Mouse (Mus musculus) kidney, adult 2 months (tissue): ENCODE results near the gene Ptpn11. TPM values are rescaled to one million over a fixed set of nuclear protein-coding genes. Genes with fewer than 3 reads are reported as not detected.

Experiments used
- DNase-seq: peaks from one replicate; pipeline ENCODE4 v3.0.0; 2021
- H3K27ac ChIP-seq: fragments of 200-500 bp; 2 replicates; pipeline ENCODE4 v1.5.1; 2012; ENCODE audit warnings: low read depth, low read length, control low read depth, inconsistent platforms; ENCODE audit not compliant: insufficient read depth
- H3K27me3 ChIP-seq: fragments of 200-500 bp; replicated peaks from 2 replicates; pipeline ENCODE4 v1.6.1; 2012; ENCODE audit warnings: mild to moderate bottlenecking, moderate library complexity, low read length, inconsistent platforms; ENCODE audit not compliant: control insufficient read depth, insufficient read depth
- H3K36me3 ChIP-seq: fragments of 200-500 bp; 2 replicates; pipeline ENCODE4 v1.6.1; 2012; ENCODE audit warnings: mild to moderate bottlenecking, moderate library complexity, low read length, inconsistent platforms; ENCODE audit not compliant: control insufficient read depth, insufficient read depth
- H3K4me1 ChIP-seq: fragments of 200-500 bp; 2 replicates; pipeline ENCODE4 v1.6.1; 2011; ENCODE audit warnings: low read length; ENCODE audit not compliant: control insufficient read depth, insufficient read depth
- H3K4me3 ChIP-seq: fragments of 200-500 bp; 2 replicates; pipeline ENCODE4 v1.5.1; 2011; ENCODE audit warnings: mild to moderate bottlenecking, low read depth, low read length, control low read depth; ENCODE audit not compliant: insufficient read depth
- CTCF ChIP-seq: fragments of 200-500 bp; conservative IDR thresholded peaks from 2 replicates; pipeline ENCODE4 v1.5.1; 2011; ENCODE audit warnings: low read depth, mild to moderate bottlenecking, control low read depth, low read length, moderate library complexity, mixed read lengths; ENCODE audit not compliant: insufficient read depth, insufficient read length
- POLR2A ChIP-seq: fragments of 200-500 bp; IDR thresholded peaks from one replicate; pipeline ENCODE4 v1.6.1; 2011; ENCODE audit warnings: low read depth, low read length, control low read depth
- WGBS: fragments of 180-500 bp; shearing (Covaris S2); methylation state at CpG from one replicate; pipeline ENCODE4 v1.1.7; 2018; 5-methylcytosine and 5-hydroxymethylcytosine counted together
- polyA plus RNA-seq: library from polyadenylated mRNA; depleted of rRNA; stranded (reverse); fragments of >200 nt; gene quantifications from 2 replicates; pipeline ENCODE4 v1.2.3, GENCODE M21; 2012

Ptpn11 gene
- polyA plus RNA-seq, 1 experiment: 32.4 TPM

GRCm38 (mm10) chr5:121144441-121145238, 46.6 kb downstream of the Ptpn11 start:
- H3K36me3 ChIP-seq: peaks cover 1% of the 10 kb centered on the region; the same call in 1 of the 2 replicates
- H3K4me1 ChIP-seq: peaks cover 20% of the 10 kb centered on the region
- 52% methylated on average over 13 of the region's 13 CpGs for WGBS
- H3K4me3 ChIP-seq: no peak overlapping the region
- H3K27me3 ChIP-seq: no peaks in the 10 kb centered on the region
- TF ChIP-seq POLR2A (no peak), CTCF (no peak)
- no peak overlapping the region for H3K27ac ChIP-seq
- peak; percentile 72 for DNase-seq

- no peak for TF ChIP-seq POLR2A
- TF ChIP-seq CTCF: no peak
- Histone ChIP-seq H3K36me3 (peaks cover 1% of the 10 kb centered on the region; the same call in 1 of the 2 replicates), H3K4me3 (no peak overlapping the region), H3K27me3 (no peaks in the 10 kb centered on the region), H3K27ac (no peak overlapping the region), H3K4me1 (peaks cover 14% of the 10 kb centered on the region)
- 92% methylated on average over 14 of the region's 14 CpGs for WGBS
- DNase-seq: no peak
Measured at GRCm38 (mm10) chr5:121142431-121143119, 48.6 kb downstream of the Ptpn11 start.

GRCm38 (mm10) chr5:121140276-121140675, 50.9 kb downstream of the Ptpn11 start:
- DNase-seq: no peak
- Histone ChIP-seq H3K27me3 (no peaks in the 10 kb centered on the region), H3K4me1 (peaks cover 6% of the 10 kb centered on the region), H3K36me3 (peaks cover 5% of the 10 kb centered on the region; the same call in 1 of the 2 replicates), H3K4me3 (no peak overlapping the region), H3K27ac (no peak overlapping the region)
- WGBS: 72% methylated on average over 7 of the region's 7 CpGs
- TF ChIP-seq POLR2A: no peak
- TF ChIP-seq CTCF: no peak

- no peak for DNase-seq
- H3K4me3 ChIP-seq: no peak overlapping the region
- H3K27ac ChIP-seq: no peak overlapping the region
- no peak for TF ChIP-seq POLR2A
- TF ChIP-seq CTCF: no peak
- WGBS: 97% methylated on average over 8 of the region's 8 CpGs
- no peaks in the 10 kb centered on the region for H3K27me3 ChIP-seq
- H3K4me1 ChIP-seq: peaks cover 4% of the 10 kb centered on the region; the same call in 1 of the 2 replicates
- H3K36me3 ChIP-seq: peaks cover 5% of the 10 kb centered on the region
Measured at GRCm38 (mm10) chr5:121137125-121137524, 54.1 kb downstream of the Ptpn11 start.

GRCm38 (mm10) chr5:121131801-121132200, 59.4 kb downstream of the Ptpn11 start:
- Histone ChIP-seq H3K27ac (no peak overlapping the region), H3K4me3 (no peak overlapping the region), H3K36me3 (peaks cover 5% of the 10 kb centered on the region), H3K4me1 (peaks cover 7% of the 10 kb centered on the region; the same call in 1 of the 2 replicates), H3K27me3 (no peaks in the 10 kb centered on the region)
- DNase-seq: peak; percentile 51
- no peak for TF ChIP-seq POLR2A
- TF ChIP-seq CTCF: no peak
- WGBS: 66% methylated on average over 3 of the region's 3 CpGs

- no peaks in the 10 kb centered on the region for H3K27me3 ChIP-seq
- peaks cover 2% of the 10 kb centered on the region for H3K36me3 ChIP-seq
- no peak overlapping the region for H3K27ac ChIP-seq
- no peak overlapping the region for H3K4me3 ChIP-seq
- H3K4me1 ChIP-seq: peaks cover 7% of the 10 kb centered on the region; the same call in 1 of the 2 replicates
- TF ChIP-seq POLR2A (no peak), CTCF (no peak)
- WGBS: 96% methylated on average over 5 of the region's 5 CpGs
- DNase-seq: no peak
Measured at GRCm38 (mm10) chr5:121129254-121129653, 61.9 kb downstream of the Ptpn11 start.

- H3K27ac ChIP-seq: no peak overlapping the region
- no peaks in the 10 kb centered on the region for H3K4me1 ChIP-seq
- H3K36me3 ChIP-seq: no peaks in the 10 kb centered on the region
- no peak for DNase-seq
- no peaks in the 10 kb centered on the region for H3K27me3 ChIP-seq
- no peak overlapping the region for H3K4me3 ChIP-seq
- no peak for TF ChIP-seq POLR2A
- TF ChIP-seq CTCF: peak; percentile 39
- 83% methylated on average over 2 of the region's 2 CpGs for WGBS
Measured at GRCm38 (mm10) chr5:121126051-121126450, 65.1 kb downstream of the Ptpn11 start.
